ENCODE assay signal across 15 mouse cellular contexts in the genomic region with DNA sequence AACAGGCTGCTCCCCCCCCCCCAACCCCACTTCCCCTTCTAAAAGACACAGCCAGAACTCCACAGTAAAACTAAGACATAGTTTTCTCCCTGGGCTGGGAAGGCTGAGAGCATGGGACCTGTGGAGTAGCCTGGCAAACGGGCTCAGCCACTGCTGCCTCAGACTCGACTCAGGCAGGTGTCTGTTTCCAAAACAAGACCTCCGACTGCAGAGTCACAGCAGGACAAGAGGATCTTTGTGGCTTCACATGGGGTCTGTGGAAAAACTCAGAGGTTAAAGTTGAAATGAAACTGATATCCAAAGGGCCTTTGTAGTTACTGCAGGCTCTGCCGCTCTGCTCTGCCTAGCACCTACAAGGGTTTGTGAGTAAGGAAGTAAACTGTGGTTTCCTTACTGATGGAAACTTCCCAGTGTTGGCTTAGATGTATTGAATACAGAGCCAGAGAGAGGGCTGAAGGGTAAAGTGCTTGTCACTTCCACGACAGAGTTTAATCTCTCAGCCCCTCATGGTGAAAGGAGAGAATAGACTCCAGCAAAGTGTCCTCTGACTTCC. TPM values are rescaled to one million over a fixed set of nuclear protein-coding genes. Genes with fewer than 3 reads are reported as not detected.
DNase-seq lines count a peak whose midpoint lies in the region; ATAC-seq lines count a peak whose summit lies in the region.
"Had no signal": no experiment of that assay in that cellular context is flagged by ENCODE, and none has a peak within 500 bp of the region (broad histone marks: within the 10 kb centered on the region; RNA-seq: fewer than 3 reads in every experiment).

No protein-coding gene starts in this region.

- no peak overlapping the region for H3K9ac ChIP-seq in embryonic facial prominence, embryonic 13.5 days
- H3K9ac ChIP-seq: hindbrain, embryonic 15.5 days; midbrain, embryonic 12.5 days had no signal

- no peak overlapping the region for H3K4me3 ChIP-seq in embryonic facial prominence, embryonic 13.5 days
- H3K4me3 ChIP-seq: hindbrain, embryonic 15.5 days; midbrain, embryonic 12.5 days had no signal

- H3K4me2 ChIP-seq in embryonic facial prominence, embryonic 13.5 days = no peak overlapping the region
- H3K4me2 ChIP-seq: heart, embryonic 11.5 days; hindbrain, embryonic 15.5 days; midbrain, embryonic 12.5 days had no signal

- no peaks in the 10 kb centered on the region for H3K36me3 ChIP-seq in embryonic facial prominence, embryonic 13.5 days
- H3K36me3 ChIP-seq in splenic B cell, adult 2 months (ENCODE audit: control insufficient read depth, insufficient read depth, low read length, poor library complexity, severe bottlenecking) = no peaks in the 10 kb centered on the region
- H3K36me3 ChIP-seq: hindbrain, embryonic 15.5 days; midbrain, embryonic 12.5 days had no signal

- peak; percentile 24 for DNase-seq in embryo, embryonic 11 days
- DNase-seq in embryo, embryonic 9.5 days (ENCODE audit: extremely low spot score) = no peak
- DNase-seq in splenic B cell, adult 2 months (ENCODE audit: low read depth, low spot score) = peak; percentile 49
- DNase-seq in gastrocnemius, adult 18-20 months (ENCODE audit: low spot score) = no peak
- DNase-seq in heart, postnatal 14 days = no peak
- no peak for DNase-seq in adrenal gland, postnatal 36 days
- DNase-seq: adrenal gland, postnatal 14 days; cerebellum, adult 8-10 months; kidney, postnatal 10 days; lung, adult 2 months had no signal

- 9% methylated on average over 5 of the region's 5 CpGs for WGBS in embryonic facial prominence, embryonic 13.5 days

- H3K27me3 ChIP-seq in embryonic facial prominence, embryonic 13.5 days = no peaks in the 10 kb centered on the region
- no peaks in the 10 kb centered on the region for H3K27me3 ChIP-seq in splenic B cell, adult 2 months (ENCODE audit: control insufficient read depth, insufficient read depth, low read length, poor library complexity, severe bottlenecking)
- H3K27me3 ChIP-seq: hindbrain, embryonic 15.5 days; midbrain, embryonic 12.5 days had no signal

- no peaks in the 10 kb centered on the region for H3K9me3 ChIP-seq in embryonic facial prominence, embryonic 13.5 days
- H3K9me3 ChIP-seq: hindbrain, embryonic 15.5 days; midbrain, embryonic 12.5 days had no signal

- H3K27ac ChIP-seq in embryonic facial prominence, embryonic 13.5 days = peak overlapping the region; percentile 14; the same call in 1 of the 2 replicates
- H3K27ac ChIP-seq: hindbrain, embryonic 15.5 days; midbrain, embryonic 12.5 days had no signal

- peaks cover 16% of the 10 kb centered on the region for H3K4me1 ChIP-seq in embryonic facial prominence, embryonic 13.5 days
- H3K4me1 ChIP-seq: midbrain, embryonic 12.5 days had no signal

- peak; percentile 46 for ATAC-seq in CD4-positive, CD25-positive, alpha-beta regulatory T cell, adult 4 months
- no peak for ATAC-seq in embryonic facial prominence, embryonic 13.5 days (ENCODE audit: insufficient number of reproducible peaks, insufficient read depth, low FRiP score, low TSS enrichment, low read depth)

- intact Hi-C loops in heart, postnatal 14 days (cut with DNase I) = loop anchor here (5.0 kb wide), 1 partner anchor 45 kb away; no protein-coding TSS in a partner anchor

RNA-seq across cellular contexts. Expression of a gene that starts 25.0 kb away (rescaled TPM):
- 10 to 100 TPM; 22.2 to 26.6 TPM for polyA plus RNA-seq in CD4-positive, CD25-positive, alpha-beta regulatory T cell, adult 4 months (2017; shearing (Covaris generic))
- 48.9 and 51.9 TPM in 2 replicates for polyA plus RNA-seq in embryonic facial prominence, embryonic 13.5 days (2015; fragmentation: Nextera tagmentation; extraction: Ambion mirVana)
- 100 to 1,000 TPM; 151 to 192 TPM for total RNA-seq in gastrocnemius, adult 18-20 months (2021)
- total RNA-seq in heart, postnatal 14 days (2021) = 100 to 1,000 TPM; 120 to 135 TPM
- total RNA-seq in adrenal gland, postnatal 36 days (2021) = 100 to 1,000 TPM; 110 to 144 TPM

Comparison
In these comparisons a context has a peak if more than half of its experiments do, and no peak if none do; other contexts are left out.
1. DNase-seq: peak in embryo, embryonic 11 days (single experiment) and splenic B cell, adult 2 months (single experiment); none in embryo, embryonic 9.5 days (single experiment), gastrocnemius, adult 18-20 months (single experiment), heart, postnatal 14 days (0 of 2) and adrenal gland, postnatal 36 days (0 of 2).